Mouse (Mus musculus) midbrain, embryonic 10.5 days (tissue): Measurements from ENCODE around the gene Spg7. TPM values are rescaled to one million over a fixed set of nuclear protein-coding genes. Genes with fewer than 3 reads are reported as not detected.

ENCODE experiments used
- DNase-seq: peaks from one replicate; pipeline ENCODE4 v3.0.0-alpha.2; 2017; ENCODE audit warnings: low spot score
- H3K27ac ChIP-seq: fragments of 300-500 bp; sonication (generic); replicated peaks from 2 replicates; pipeline ENCODE4 v1.5.1; 2016; ENCODE audit warnings: mild to moderate bottlenecking
- H3K27me3 ChIP-seq: fragments of 300-500 bp; sonication (generic); 2 replicates; pipeline ENCODE4 v1.6.1; 2016; ENCODE audit warnings: low read depth, mild to moderate bottlenecking; ENCODE audit not compliant: poor library complexity, severe bottlenecking
- H3K36me3 ChIP-seq: fragments of 300-500 bp; sonication (generic); 2 replicates; pipeline ENCODE4 v1.6.1; 2016; ENCODE audit warnings: mild to moderate bottlenecking, moderate library complexity
- H3K4me1 ChIP-seq: fragments of 300-500 bp; sonication (generic); 2 replicates; pipeline ENCODE4 v1.6.1; 2016
- H3K4me3 ChIP-seq: fragments of 300-500 bp; sonication (generic); 2 replicates; pipeline ENCODE4 v1.5.1; 2016; ENCODE audit warnings: mild to moderate bottlenecking, moderate library complexity
- H3K9me3 ChIP-seq: fragments of 300-500 bp; sonication (generic); replicated peaks from 2 replicates; pipeline ENCODE4 v1.6.1; 2016; ENCODE audit warnings: mild to moderate bottlenecking
- WGBS: fragments of 180-500 bp; shearing (Covaris S2); methylation state at CpG from one replicate; pipeline ENCODE4 v1.1.7; 2016; 5-methylcytosine and 5-hydroxymethylcytosine counted together
- polyA plus RNA-seq: library from polyadenylated mRNA; unstranded; fragments of >200 nt; fragmentation: Nextera tagmentation; extraction: Ambion mirVana; gene quantifications from 2 replicates; pipeline ENCODE4 v1.2.1, GENCODE M21; 2016

Spg7 gene
- polyA plus RNA-seq, 1 experiment from 2014 or later: 50.9 TPM

DNA sequence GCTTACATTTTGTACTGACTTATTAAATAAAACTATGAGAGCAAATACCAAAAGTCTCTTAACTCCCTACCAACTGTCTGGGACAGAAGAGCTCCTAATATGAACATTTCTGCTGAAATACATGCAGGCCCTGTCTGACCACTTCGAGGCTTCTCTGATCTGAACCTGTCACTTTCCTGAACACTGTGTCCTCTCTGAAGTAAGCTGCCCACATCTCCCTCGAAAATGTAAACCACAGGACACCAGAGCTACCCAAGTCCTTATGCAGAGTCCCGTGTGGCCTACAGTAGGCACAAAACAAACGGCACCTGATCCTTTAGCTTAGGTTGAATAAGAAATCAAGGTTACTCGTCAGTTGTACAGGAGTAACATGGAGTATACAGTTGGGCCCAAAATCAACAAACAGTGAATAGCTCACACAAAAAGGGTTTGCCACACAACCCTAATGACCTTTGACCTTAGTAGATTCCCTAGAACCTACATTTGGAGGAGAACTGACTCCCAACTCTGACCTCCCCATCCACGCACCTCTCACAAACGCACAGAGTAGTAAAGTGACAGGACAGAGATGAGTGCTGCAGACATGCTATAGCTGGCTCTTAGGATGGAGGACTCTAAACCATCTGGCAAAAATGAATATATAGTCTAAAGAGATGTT is 31.3 kb upstream of the Spg7 start:
- Histone ChIP-seq H3K9me3 (peaks cover 4% of the 10 kb centered on the region; the same call in 1 of the 2 replicates), H3K27me3 (no peaks in the 10 kb centered on the region), H3K4me3 (no peak overlapping the region), H3K4me1 (peaks cover 22% of the 10 kb centered on the region), H3K27ac (no peak overlapping the region), H3K36me3 (peaks cover 23% of the 10 kb centered on the region)
- 90% methylated on average over 7 of the region's 7 CpGs for WGBS
- no peak for DNase-seq

DNA sequence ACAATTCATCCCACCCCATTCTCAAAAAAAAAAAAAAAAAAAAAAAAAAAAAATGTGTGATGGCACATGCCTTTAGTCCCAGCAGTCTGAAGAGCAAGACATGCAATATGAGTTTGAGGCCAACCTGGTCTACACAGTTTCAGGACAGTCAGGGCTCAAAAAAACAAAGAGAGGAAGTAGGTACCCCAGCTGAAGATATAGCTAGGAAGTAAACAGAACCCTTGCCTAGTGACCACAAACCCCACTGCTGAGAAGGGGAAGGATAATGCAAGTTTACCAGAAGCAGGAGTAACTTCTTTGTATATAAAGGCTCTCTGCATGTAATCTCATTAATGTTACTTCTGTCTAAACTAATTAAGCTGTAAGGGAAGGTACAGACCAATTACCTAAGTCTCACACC is 30.0 kb upstream of the Spg7 start:
- no peak for DNase-seq
- no peak overlapping the region for H3K27ac ChIP-seq
- H3K36me3 ChIP-seq: peaks cover 20% of the 10 kb centered on the region
- no peaks in the 10 kb centered on the region for H3K27me3 ChIP-seq
- H3K4me1 ChIP-seq: peaks cover 34% of the 10 kb centered on the region
- peaks cover 3% of the 10 kb centered on the region; the same call in 1 of the 2 replicates for H3K9me3 ChIP-seq
- H3K4me3 ChIP-seq: no peak overlapping the region

DNA sequence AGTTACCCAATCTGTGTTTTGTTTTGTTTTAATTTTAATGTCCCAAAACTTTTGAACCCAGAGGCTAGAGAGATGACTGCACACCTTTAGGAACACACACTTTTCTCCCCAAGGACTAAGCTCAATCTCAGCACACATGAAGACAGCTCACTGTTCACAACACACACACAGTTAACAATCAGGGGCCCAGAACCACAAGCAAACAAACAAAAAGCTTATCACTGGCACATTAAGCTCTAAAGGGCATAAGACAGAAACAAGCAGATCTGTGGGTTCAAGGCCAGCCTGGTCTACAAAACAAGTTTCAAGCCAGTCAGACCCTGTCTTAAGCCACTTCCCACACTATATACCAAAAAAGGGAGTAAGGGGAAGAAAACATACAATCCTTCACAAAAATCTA is 29.3 kb upstream of the Spg7 start:
- Histone ChIP-seq H3K9me3 (no peaks in the 10 kb centered on the region), H3K36me3 (peaks cover 13% of the 10 kb centered on the region), H3K27ac (no peak overlapping the region), H3K27me3 (no peaks in the 10 kb centered on the region), H3K4me3 (no peak overlapping the region), H3K4me1 (peaks cover 36% of the 10 kb centered on the region)
- no peak for DNase-seq

- Histone ChIP-seq H3K9me3 (no peaks in the 10 kb centered on the region), H3K4me1 (peaks cover 43% of the 10 kb centered on the region), H3K27me3 (no peaks in the 10 kb centered on the region), H3K36me3 (peaks cover 12% of the 10 kb centered on the region), H3K4me3 (no peak overlapping the region), H3K27ac (no peak overlapping the region)
- 85% methylated on average over 6 of the region's 6 CpGs for whole genome bisulfite sequencing
- DNase-seq: no peak
Measured at GRCm38 (mm10) chr8:123034171-123034570, 28.6 kb upstream of the Spg7 start.

DNA sequence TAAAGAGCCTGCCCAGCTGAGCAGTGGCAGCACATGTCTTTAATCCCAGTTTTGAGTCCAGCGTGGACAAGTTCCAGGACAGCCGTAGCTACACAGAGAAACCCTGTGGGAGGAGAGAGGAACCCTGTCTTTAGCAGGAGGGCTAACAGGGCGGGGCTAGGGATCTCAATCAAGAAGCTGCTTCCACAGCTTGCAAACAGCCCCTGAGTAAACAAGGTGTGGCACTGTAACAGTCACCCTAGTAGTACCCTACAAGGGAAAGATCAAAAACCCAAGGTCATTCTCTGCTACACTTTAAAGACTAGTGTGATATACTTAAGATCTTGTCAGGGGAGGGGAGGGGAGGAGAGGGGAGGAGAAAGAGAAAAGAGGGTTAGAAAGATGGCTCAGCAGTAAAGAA is 25.8 kb upstream of the Spg7 start:
- no peak for DNase-seq
- H3K9me3 ChIP-seq: no peaks in the 10 kb centered on the region
- H3K4me3 ChIP-seq: no peak overlapping the region
- 78% methylated on average over 3 of the region's 3 CpGs for WGBS
- peaks cover 58% of the 10 kb centered on the region for H3K4me1 ChIP-seq
- no peak overlapping the region for H3K27ac ChIP-seq
- H3K27me3 ChIP-seq: no peaks in the 10 kb centered on the region
- H3K36me3 ChIP-seq: no peaks in the 10 kb centered on the region

DNA sequence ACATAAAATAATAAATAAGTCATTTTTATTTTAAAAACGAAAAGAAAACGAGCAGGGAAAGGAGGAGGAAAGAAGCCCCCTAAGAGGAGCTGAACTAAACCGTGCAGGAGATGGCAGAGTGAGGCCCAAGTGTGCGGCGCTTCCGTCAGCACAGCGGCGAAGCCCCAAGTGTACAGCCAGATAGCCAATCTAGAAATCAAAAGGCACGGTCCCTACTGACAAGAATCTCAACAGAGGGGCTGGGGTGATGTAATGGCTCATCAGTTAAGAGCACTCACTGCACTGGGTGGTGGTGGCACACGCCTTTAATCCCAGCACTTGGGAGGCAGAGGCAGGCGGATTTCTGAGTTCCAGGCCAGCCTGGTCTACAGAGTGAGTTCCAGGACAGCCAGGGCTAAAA is 25.3 kb upstream of the Spg7 start:
- no peaks in the 10 kb centered on the region for H3K9me3 ChIP-seq
- H3K27me3 ChIP-seq: no peaks in the 10 kb centered on the region
- peaks cover 53% of the 10 kb centered on the region for H3K4me1 ChIP-seq
- H3K36me3 ChIP-seq: no peaks in the 10 kb centered on the region
- no peak overlapping the region for H3K27ac ChIP-seq
- 91% methylated on average over 11 of the region's 11 CpGs for WGBS
- no peak overlapping the region for H3K4me3 ChIP-seq
- DNase-seq: no peak

- no peaks in the 10 kb centered on the region for H3K36me3 ChIP-seq
- peaks cover 53% of the 10 kb centered on the region for H3K4me1 ChIP-seq
- no peaks in the 10 kb centered on the region for H3K9me3 ChIP-seq
- H3K4me3 ChIP-seq: no peak overlapping the region
- no peaks in the 10 kb centered on the region for H3K27me3 ChIP-seq
- H3K27ac ChIP-seq: no peak overlapping the region
- no peak for DNase-seq
- 84% methylated on average over 2 of the region's 2 CpGs for WGBS
Measured at GRCm38 (mm10) chr8:123038351-123038750, 24.4 kb upstream of the Spg7 start.

GRCm38 (mm10) chr8:123039376-123040109 is 23.2 kb upstream of the Spg7 start:
- H3K4me1 ChIP-seq: peaks cover 55% of the 10 kb centered on the region
- peak overlapping the region; percentile 93 for H3K4me3 ChIP-seq
- H3K36me3 ChIP-seq: peaks cover 4% of the 10 kb centered on the region; the same call in 1 of the 2 replicates
- no peak for DNase-seq
- H3K27ac ChIP-seq: peak overlapping the region; percentile 99
- H3K9me3 ChIP-seq: no peaks in the 10 kb centered on the region
- 73% methylated on average over 11 of the region's 11 CpGs for WGBS
- no peaks in the 10 kb centered on the region for H3K27me3 ChIP-seq

DNA sequence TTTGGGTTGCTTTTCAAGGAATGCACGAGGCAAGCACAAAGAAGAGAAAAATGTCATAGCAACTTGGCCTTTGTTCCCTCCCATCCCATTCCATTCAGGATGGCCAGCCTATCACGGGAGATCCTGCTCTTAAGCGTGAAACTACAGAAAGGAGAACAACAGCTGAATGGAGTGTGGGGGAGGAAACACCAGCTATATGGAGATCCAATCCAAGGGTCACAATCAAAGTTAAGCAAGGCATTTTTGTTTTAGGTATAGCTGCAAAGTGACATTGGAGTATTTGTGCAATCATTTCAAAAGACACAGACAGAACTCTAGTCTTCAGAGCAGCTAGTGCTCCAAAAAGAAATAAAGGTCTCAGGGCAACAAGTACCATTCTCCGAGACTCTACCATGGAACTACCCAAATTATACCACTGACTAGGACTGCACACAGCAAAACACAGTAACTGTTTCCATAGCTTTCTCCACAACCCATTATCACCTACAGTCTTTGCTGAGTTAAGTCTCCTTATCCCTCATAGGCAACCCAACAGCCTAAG is 22.6 kb upstream of the Spg7 start:
- DNase-seq: peak; percentile 51
- Histone ChIP-seq H3K36me3 (peaks cover 10% of the 10 kb centered on the region), H3K4me3 (peak overlapping the region; percentile 93), H3K9me3 (no peaks in the 10 kb centered on the region), H3K4me1 (peaks cover 55% of the 10 kb centered on the region), H3K27me3 (no peaks in the 10 kb centered on the region), H3K27ac (peak overlapping the region; percentile 99)
- 10% methylated on average over 4 of the region's 4 CpGs for WGBS

DNA sequence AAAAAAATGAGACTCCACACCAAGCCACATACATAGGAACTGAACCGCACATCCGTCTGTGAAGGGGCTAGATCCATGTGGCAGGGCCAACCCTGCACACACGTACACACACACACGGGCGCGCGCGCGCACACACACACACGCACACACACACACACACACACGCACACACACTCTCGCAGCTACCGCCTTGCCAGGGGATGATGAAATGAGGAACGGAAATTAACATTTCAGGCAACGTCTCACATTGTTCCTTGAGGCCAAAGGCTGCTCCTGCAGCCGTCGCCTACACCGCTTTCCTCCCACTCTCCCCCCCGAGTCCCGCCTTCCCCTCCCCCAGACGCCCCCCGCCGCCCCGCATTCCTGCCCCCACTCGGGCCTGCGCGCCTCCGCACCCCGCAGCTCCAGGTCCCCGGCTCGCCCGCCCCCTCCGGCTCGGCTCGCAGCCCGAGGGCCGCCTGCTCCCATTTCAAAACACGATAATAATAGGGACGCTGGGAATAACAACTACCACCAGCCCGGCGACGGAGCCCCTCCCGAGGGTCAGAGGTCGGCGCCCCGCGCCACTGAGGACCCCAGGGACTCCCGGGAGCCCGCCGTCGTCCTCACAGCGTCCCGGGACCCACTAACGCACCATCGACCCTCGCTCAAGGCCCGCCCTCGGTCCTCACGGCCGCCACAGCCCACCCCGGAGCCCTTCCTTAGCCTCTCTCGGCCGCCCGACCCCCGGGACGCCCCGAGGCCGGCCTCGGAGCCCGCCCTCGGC is 21.6 kb upstream of the Spg7 start:
- Histone ChIP-seq H3K9me3 (no peaks in the 10 kb centered on the region), H3K27ac (peak overlapping the region; percentile 99), H3K4me3 (peak overlapping the region; percentile 93), H3K27me3 (no peaks in the 10 kb centered on the region), H3K36me3 (peaks cover 11% of the 10 kb centered on the region), H3K4me1 (peaks cover 52% of the 10 kb centered on the region)
- WGBS: under 1% methylated on average over 67 of the region's 71 CpGs
- peak; percentile 72 for DNase-seq

- DNase-seq: no peak
- Histone ChIP-seq H3K36me3 (peaks cover 11% of the 10 kb centered on the region), H3K27ac (peak overlapping the region; percentile 99), H3K4me3 (peak overlapping the region; percentile 93), H3K4me1 (peaks cover 49% of the 10 kb centered on the region), H3K9me3 (no peaks in the 10 kb centered on the region), H3K27me3 (no peaks in the 10 kb centered on the region)
- WGBS: under 1% methylated on average over 60 of the region's 60 CpGs
Measured at GRCm38 (mm10) chr8:123041774-123042105, 21.0 kb upstream of the Spg7 start.

- H3K36me3 ChIP-seq: peaks cover 11% of the 10 kb centered on the region
- peak within 1 kb of the TSS; percentile 99 for H3K27ac ChIP-seq
- WGBS: under 1% methylated on average over 91 of the region's 91 CpGs
- no peaks in the 10 kb centered on the region for H3K27me3 ChIP-seq
- H3K4me1 ChIP-seq: peaks cover 42% of the 10 kb centered on the region
- H3K4me3 ChIP-seq: peak within 1 kb of the TSS; percentile 93
- no peaks in the 10 kb centered on the region for H3K9me3 ChIP-seq
- peak; percentile 99 for DNase-seq
Measured at GRCm38 (mm10) chr8:123042158-123042973, 20.4 kb upstream of the Spg7 start, which contains the start of gene Ankrd11. TSS of gene Ankrd11 (minus strand) at chr8:123042277.
